Mouse (Mus musculus) hindbrain, embryonic 16.5 days (tissue): ENCODE measurements around the gene Olfr548-ps1. TPM values are rescaled to one million over a fixed set of nuclear protein-coding genes. Genes with fewer than 3 reads are reported as not detected.

ENCODE experiments used
- ATAC-seq: fragments of 200-750 bp; cut with Nextera tagmentation; 2 replicates; pipeline ENCODE4 v1.8.0; 2017; ENCODE audit warnings: moderate TSS enrichment, moderate library complexity
- H3K27ac ChIP-seq: fragments of 300-500 bp; sonication (generic); 2 replicates; pipeline ENCODE4 v1.5.1; 2014; ENCODE audit warnings: low read depth, mild to moderate bottlenecking, control low read depth, low read length, moderate library complexity
- H3K27me3 ChIP-seq: fragments of 300-500 bp; sonication (generic); replicated peaks from 2 replicates; pipeline ENCODE4 v1.6.1; 2014; ENCODE audit warnings: low read length; ENCODE audit not compliant: control insufficient read depth, insufficient read depth
- H3K36me3 ChIP-seq: fragments of 300-500 bp; sonication (generic); 2 replicates; pipeline ENCODE4 v1.6.1; 2014; ENCODE audit warnings: mild to moderate bottlenecking, low read length, moderate library complexity, mixed read lengths; ENCODE audit not compliant: control insufficient read depth, insufficient read depth
- H3K4me1 ChIP-seq: fragments of 300-500 bp; sonication (generic); 2 replicates; pipeline ENCODE4 v1.6.1; 2014; ENCODE audit warnings: low read depth, low read length; ENCODE audit not compliant: control insufficient read depth, insufficient read depth
- H3K4me2 ChIP-seq: fragments of 300-500 bp; sonication (generic); 2 replicates; pipeline ENCODE4 v1.6.1; 2014; ENCODE audit warnings: mild to moderate bottlenecking, low read length, control low read depth, moderate library complexity
- H3K4me3 ChIP-seq: fragments of 300-500 bp; sonication (generic); 2 replicates; pipeline ENCODE4 v1.5.1; 2014; ENCODE audit warnings: mild to moderate bottlenecking, low read length, control low read depth, moderate library complexity
- H3K9ac ChIP-seq: fragments of 300-500 bp; sonication (generic); 2 replicates; pipeline ENCODE4 v1.6.1; 2014; ENCODE audit warnings: low read depth, mild to moderate bottlenecking, control low read depth, low read length, moderate library complexity
- H3K9me3 ChIP-seq: fragments of 300-500 bp; sonication (generic); 2 replicates; pipeline ENCODE4 v1.6.1; 2014; ENCODE audit warnings: mild to moderate bottlenecking, low read length, moderate library complexity; ENCODE audit not compliant: control insufficient read depth
- WGBS: fragments of 180-500 bp; shearing (Covaris S2); extraction: QIAGEN DNeasy Blood & Tissue Kit; methylation state at CpG from one replicate; pipeline ENCODE4 v1.1.7; 2014; 5-methylcytosine and 5-hydroxymethylcytosine counted together
- polyA plus RNA-seq: library from polyadenylated mRNA; unstranded; fragments of >200 nt; fragmentation: Nextera tagmentation; extraction: Ambion mirVana; gene quantifications from 2 replicates; pipeline ENCODE4 v1.2.1, GENCODE M21; 2015

Olfr548-ps1 gene
- polyA plus RNA-seq, 1 experiment from 2014 or later = not detected

GRCm38 (mm10) chr7:102512814-102513435 lies 27.8 kb upstream of the Olfr548-ps1 start:
- peak; percentile 98 for ATAC-seq
- Histone ChIP-seq H3K9ac (peak overlapping the region; percentile 86), H3K4me1 (peaks cover 9% of the 10 kb centered on the region), H3K27ac (peak overlapping the region; percentile 46; the same call in 1 of the 2 replicates), H3K27me3 (0 out of 2 replicates have a peak, but pooled peaks cover 3% of the 10 kb centered on the region), H3K36me3 (no peaks in the 10 kb centered on the region), H3K4me3 (peak overlapping the region; percentile 49), H3K9me3 (no peaks in the 10 kb centered on the region), H3K4me2 (peak overlapping the region; percentile 91)
- WGBS = under 1% methylated on average over 54 of the region's 54 CpGs

GRCm38 (mm10) chr7:102514144-102514543 lies 26.6 kb upstream of the Olfr548-ps1 start:
- no peak overlapping the region for H3K9ac ChIP-seq
- H3K27me3 ChIP-seq = 0 out of 2 replicates have a peak, but pooled peaks cover 3% of the 10 kb centered on the region
- no peak for ATAC-seq
- 79% methylated on average over 4 of the region's 4 CpGs for WGBS
- H3K4me2 ChIP-seq = no peak overlapping the region
- H3K4me1 ChIP-seq = peaks cover 9% of the 10 kb centered on the region
- no peak overlapping the region for H3K27ac ChIP-seq
- no peak overlapping the region for H3K4me3 ChIP-seq
- H3K36me3 ChIP-seq = no peaks in the 10 kb centered on the region
- no peaks in the 10 kb centered on the region for H3K9me3 ChIP-seq

DNA sequence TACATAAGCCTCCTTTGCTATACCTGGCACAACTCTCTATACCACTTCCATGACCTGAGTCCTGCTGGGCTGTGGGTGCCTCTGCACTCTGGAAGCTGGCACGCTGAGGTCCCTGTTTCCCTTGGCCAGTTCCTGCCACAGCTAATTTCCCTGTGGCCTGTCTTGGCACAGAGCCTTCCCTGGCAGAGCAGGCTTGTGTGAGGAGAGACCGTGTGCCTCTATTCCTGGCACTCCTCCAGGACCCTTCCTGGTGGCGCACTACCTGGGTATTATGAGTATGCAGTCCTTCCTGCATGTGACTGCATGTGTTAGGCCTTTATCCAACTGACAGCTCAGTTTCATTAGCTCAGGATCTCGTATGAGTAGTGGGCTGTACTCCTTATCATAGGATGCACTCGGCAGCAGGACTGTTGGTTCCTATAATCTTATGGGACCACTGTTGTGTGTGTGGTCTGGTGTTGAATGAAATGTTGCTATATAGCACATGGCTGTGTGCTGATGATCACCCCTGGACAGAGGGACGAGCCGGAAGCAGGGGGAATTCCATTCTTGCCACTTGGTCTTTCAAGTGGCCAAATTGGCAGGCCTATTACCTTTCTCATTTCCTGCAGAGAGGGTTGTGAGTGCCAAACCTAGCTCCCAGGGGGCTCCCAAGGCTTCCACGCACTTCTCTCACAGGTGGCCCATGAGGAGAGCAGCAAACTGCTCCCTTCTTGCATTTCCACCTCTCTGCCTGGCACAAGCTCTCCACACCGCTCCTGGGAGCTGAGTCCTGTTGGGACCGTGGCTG lies 24.2 kb upstream of the Olfr548-ps1 start:
- ATAC-seq = no peak
- Histone ChIP-seq H3K27me3 (0 out of 2 replicates have a peak, but pooled peaks cover 3% of the 10 kb centered on the region), H3K27ac (no peak overlapping the region), H3K4me3 (no peak overlapping the region), H3K4me1 (peaks cover 9% of the 10 kb centered on the region), H3K9me3 (no peaks in the 10 kb centered on the region), H3K36me3 (no peaks in the 10 kb centered on the region), H3K9ac (no peak overlapping the region), H3K4me2 (no peak overlapping the region)
- 54% methylated on average over 10 of the region's 10 CpGs for WGBS

GRCm38 (mm10) chr7:102517051-102517335 lies 23.7 kb upstream of the Olfr548-ps1 start:
- 58% methylated on average over 2 of the region's 2 CpGs for WGBS

GRCm38 (mm10) chr7:102529052-102529451 lies 11.6 kb upstream of the Olfr548-ps1 start:
- Histone ChIP-seq H3K4me1 (no peaks in the 10 kb centered on the region), H3K4me3 (no peak overlapping the region), H3K4me2 (no peak overlapping the region), H3K27ac (no peak overlapping the region), H3K27me3 (no peaks in the 10 kb centered on the region), H3K36me3 (no peaks in the 10 kb centered on the region), H3K9ac (no peak overlapping the region), H3K9me3 (no peaks in the 10 kb centered on the region)
- WGBS = 88% methylated on average over 1 of the region's 1 CpGs
- ATAC-seq = no peak

More at GRCm38 (mm10) chr7:102517051-102517335, 23.7 kb upstream of the Olfr548-ps1 start:
- no peaks in the 10 kb centered on the region for H3K36me3 ChIP-seq
- no peak overlapping the region for H3K27ac ChIP-seq
- no peak overlapping the region for H3K9ac ChIP-seq
- no peak overlapping the region for H3K4me3 ChIP-seq
- H3K4me1 ChIP-seq = peaks cover 9% of the 10 kb centered on the region
- 0 out of 2 replicates have a peak, but pooled peaks cover 3% of the 10 kb centered on the region for H3K27me3 ChIP-seq
- peak; percentile 12; the same call in 1 of the 2 replicates for ATAC-seq
- H3K9me3 ChIP-seq = no peaks in the 10 kb centered on the region
- H3K4me2 ChIP-seq = no peak overlapping the region

DNA sequence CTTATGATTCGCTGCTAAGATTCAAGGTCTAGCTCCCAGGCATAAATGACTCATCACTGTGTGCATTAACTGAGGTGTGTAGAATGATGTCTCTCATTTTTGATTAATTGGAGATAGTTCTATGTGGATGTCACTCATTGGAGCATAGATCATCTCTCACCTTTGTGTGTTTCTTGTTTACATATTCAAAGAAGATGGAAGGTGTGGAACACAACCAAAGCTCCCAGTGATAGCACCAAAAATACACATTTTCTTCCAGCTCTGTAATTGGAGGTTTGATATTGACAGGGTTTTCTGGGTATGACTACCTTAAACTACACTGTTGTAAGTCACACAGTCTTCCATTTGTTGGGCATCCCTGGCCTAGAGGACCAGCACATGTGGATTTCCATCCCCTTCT lies 6.2 kb upstream of the Olfr548-ps1 start, which contains the start of gene Olfr547:
TSS of gene Olfr547 (plus strand) at position 301 of the 400 bp plus-strand sequence.
- H3K9me3 ChIP-seq = no peaks in the 10 kb centered on the region
- no peak within 1 kb of the TSS for H3K4me3 ChIP-seq
- no peak within 1 kb of the TSS for H3K9ac ChIP-seq
- ATAC-seq = no peak
- no peaks in the 10 kb centered on the region for H3K4me1 ChIP-seq
- H3K27ac ChIP-seq = no peak within 1 kb of the TSS
- no peak within 1 kb of the TSS for H3K4me2 ChIP-seq
- WGBS = 80% methylated on average over 1 of the region's 1 CpGs
- H3K36me3 ChIP-seq = no peaks in the 10 kb centered on the region
- no peaks in the 10 kb centered on the region for H3K27me3 ChIP-seq

- Histone ChIP-seq H3K36me3 (no peaks in the 10 kb centered on the region), H3K4me1 (no peaks in the 10 kb centered on the region), H3K4me3 (no peak overlapping the region), H3K9me3 (no peaks in the 10 kb centered on the region), H3K27me3 (no peaks in the 10 kb centered on the region), H3K4me2 (no peak overlapping the region), H3K27ac (no peak overlapping the region), H3K9ac (no peak overlapping the region)
- 59% methylated on average over 3 of the region's 3 CpGs for WGBS
- no peak for ATAC-seq
These were observed 555 bp downstream of the Olfr548-ps1 start for GRCm38 (mm10) chr7:102541251-102541650.

- ATAC-seq = no peak
- Histone ChIP-seq H3K4me2 (no peak within 1 kb of the TSS), H3K4me3 (no peak within 1 kb of the TSS), H3K36me3 (no peaks in the 10 kb centered on the region), H3K9ac (no peak within 1 kb of the TSS), H3K9me3 (no peaks in the 10 kb centered on the region), H3K27ac (no peak within 1 kb of the TSS), H3K4me1 (no peaks in the 10 kb centered on the region), H3K27me3 (no peaks in the 10 kb centered on the region)
- WGBS = 93% methylated on average over 3 of the region's 3 CpGs
These were observed 8.9 kb downstream of the Olfr548-ps1 start, which contains the start of gene Olfr549 for GRCm38 (mm10) chr7:102549570-102549969. Gene Olfr549, plus strand, starts transcription at chr7:102549870.

GRCm38 (mm10) chr7:102553279-102553678 lies 12.6 kb downstream of the Olfr548-ps1 start:
- H3K9ac ChIP-seq = no peak overlapping the region
- no peaks in the 10 kb centered on the region for H3K36me3 ChIP-seq
- no peak overlapping the region for H3K27ac ChIP-seq
- no peak overlapping the region for H3K4me2 ChIP-seq
- ATAC-seq = no peak
- 79% methylated on average over 3 of the region's 3 CpGs for WGBS
- H3K4me3 ChIP-seq = no peak overlapping the region
- no peaks in the 10 kb centered on the region for H3K27me3 ChIP-seq
- no peaks in the 10 kb centered on the region for H3K9me3 ChIP-seq
- H3K4me1 ChIP-seq = no peaks in the 10 kb centered on the region
